Mouse (Mus musculus): ENCODE measurements around the gene Syncrip.

DNA sequence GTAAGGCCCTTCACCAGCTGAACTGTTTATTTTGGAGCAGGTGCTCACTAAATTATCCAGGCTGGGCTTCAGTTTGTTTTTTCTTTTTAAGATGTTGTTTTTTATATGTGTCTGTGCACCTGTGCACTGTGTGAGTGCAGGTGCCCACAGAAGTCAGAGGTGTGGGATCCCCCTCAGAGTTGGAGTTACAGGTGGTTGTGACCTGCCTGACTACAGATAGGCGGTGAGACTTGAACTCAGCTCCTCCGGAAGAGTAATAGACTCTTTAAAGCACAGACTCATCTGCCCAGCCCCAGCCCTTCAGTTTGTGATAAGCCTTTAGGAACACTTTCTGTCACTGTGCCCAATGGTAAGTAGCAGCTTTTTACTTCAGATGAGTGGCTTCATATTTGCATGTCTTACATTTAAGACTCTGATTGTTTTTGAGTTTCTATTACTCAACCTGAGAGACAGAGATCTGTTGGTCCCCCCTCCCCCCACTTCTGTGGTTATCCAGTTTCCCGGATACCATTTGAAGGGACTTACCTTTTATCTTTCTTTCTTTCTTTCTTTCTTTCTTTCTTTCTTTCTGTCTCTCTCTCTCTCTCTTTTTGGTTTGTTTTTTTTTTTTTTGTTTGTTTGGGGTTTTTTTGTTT lies 34.1 kb upstream of the Syncrip start:
- TF ChIP-seq CTCF (IDR thresholded peaks at IDR 0.05), result no peak
- no peak for TF ChIP-seq POLR2A (IDR thresholded peaks at IDR 0.05; ENCODE audit: insufficient read depth, low read depth, low read length)

Data from heart, adult 2 months (tissue).